Mouse (Mus musculus): ENCODE results near the gene Nr2e1. TPM values are rescaled to one million over a fixed set of nuclear protein-coding genes. Genes with fewer than 3 reads are reported as not detected.
A peak's percentile ranks its signal among the peaks of the same experiment; 100 is the strongest.

The Nr2e1 gene
- total RNA-seq, 2 experiments from 2014 or later = 9.4 to 12.8 TPM

GRCm38 (mm10) chr10:42590261-42591184 lies 7.1 kb upstream of the Nr2e1 start:
- intact Hi-C loops (cut with DNase I) = no loop called here
- DNase-seq (ENCODE audit: extremely low spot score in 1 of 2, low spot score in 2 of 2) = no peak

GRCm38 (mm10) chr10:42589505-42589904 lies 6.1 kb upstream of the Nr2e1 start:
- no peak for DNase-seq (ENCODE audit: extremely low spot score in 1 of 2, low spot score in 2 of 2)

DNA sequence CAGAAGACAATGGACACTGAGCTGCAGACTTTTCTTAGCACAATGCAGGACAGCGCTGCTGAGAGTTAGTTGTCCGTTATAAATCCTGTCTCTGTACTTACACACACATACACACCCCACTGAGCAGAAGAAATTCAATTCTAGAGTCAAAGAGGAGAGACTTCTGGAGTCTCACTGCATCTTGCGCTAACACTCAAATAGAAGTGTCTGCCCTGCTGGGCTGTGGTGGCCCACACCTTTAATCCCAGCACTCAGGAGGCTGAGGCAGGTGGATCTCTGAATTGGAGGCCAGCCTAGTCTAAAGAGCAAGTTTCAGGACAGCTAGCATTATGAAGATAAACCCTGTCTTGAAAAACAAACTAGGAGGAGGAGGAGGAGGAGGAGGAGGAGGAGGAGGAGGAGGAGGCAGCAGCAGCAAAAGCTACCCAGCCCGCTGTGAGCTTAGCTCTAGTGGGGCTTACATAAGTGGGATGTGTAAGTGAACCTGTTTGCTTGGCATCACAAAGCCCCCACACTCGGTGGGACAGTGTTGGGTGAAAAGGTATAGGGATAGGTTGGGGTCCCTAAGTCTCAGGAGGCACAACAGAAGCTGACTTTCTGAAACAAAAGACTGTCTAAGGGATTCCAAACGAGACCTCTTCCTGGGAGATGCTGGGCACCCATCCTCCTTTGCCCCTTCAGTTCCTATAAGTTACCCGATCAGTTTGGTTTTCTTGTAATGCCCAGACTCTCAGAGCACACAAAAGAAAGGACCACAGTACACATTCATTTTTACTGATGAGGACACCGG lies 4.7 kb upstream of the Nr2e1 start:
- DNase-seq (ENCODE audit: extremely low spot score in 1 of 2, low spot score in 2 of 2) = no peak
- intact Hi-C loops (cut with DNase I) = no loop called here

More at GRCm38 (mm10) chr10:42589505-42589904, 6.1 kb upstream of the Nr2e1 start:
- intact Hi-C loops (cut with DNase I) = no loop called here

GRCm38 (mm10) chr10:42585596-42586305 lies 2.3 kb upstream of the Nr2e1 start:
- peak in 1 of 2 experiments; percentile 51 for DNase-seq (ENCODE audit: extremely low spot score in 1 of 2, low spot score in 2 of 2)
- intact Hi-C loops (cut with DNase I) = no loop called here

GRCm38 (mm10) chr10:42585156-42585555 lies 1.7 kb upstream of the Nr2e1 start:
- intact Hi-C loops (cut with DNase I) = no loop called here

GRCm38 (mm10) chr10:42584436-42584983 lies 1.1 kb upstream of the Nr2e1 start:
- peak in 1 of 2 experiments; percentile 53 for DNase-seq (ENCODE audit: extremely low spot score in 1 of 2, low spot score in 2 of 2)
- intact Hi-C loops (cut with DNase I) = loop anchor here (5.0 kb wide), 1 partner anchor 167 kb away; no protein-coding TSS in a partner anchor

More at GRCm38 (mm10) chr10:42585156-42585555, 1.7 kb upstream of the Nr2e1 start:
- DNase-seq (ENCODE audit: extremely low spot score in 1 of 2, low spot score in 2 of 2) = no peak

DNA sequence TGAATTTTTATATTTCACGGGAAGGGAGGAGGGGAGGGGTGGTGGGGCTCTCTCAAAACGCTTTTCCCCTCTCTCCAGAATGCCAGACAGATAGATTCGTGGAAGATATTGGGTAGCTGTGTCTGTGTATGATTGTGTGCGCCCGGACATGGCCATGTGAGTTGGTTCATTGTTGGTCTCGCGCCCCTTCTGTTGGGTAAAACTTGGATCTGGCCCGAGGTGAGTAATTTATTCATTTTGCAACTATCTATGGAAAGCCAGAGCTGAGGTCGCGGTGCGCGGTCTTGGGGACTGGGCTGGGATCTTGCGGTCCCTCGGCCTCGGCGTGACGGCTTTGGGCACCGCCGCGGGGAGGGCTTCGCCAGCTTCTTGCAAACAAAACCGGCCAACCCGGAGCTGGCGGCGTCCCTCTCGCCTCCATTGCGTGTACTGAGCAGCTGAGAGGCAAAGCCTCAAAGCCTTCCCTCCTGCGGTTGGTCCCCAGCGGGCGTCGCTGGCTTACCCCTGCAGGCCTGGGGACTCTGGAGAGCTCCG lies 537 bp upstream of the Nr2e1 start:
- intact Hi-C loops (cut with DNase I) = loop anchor here (2.0 to 5.0 kb wide), 2 partner anchors 51 to 167 kb away; no protein-coding TSS in a partner anchor
- peak in 1 of 2 experiments; percentile 45 for DNase-seq (ENCODE audit: extremely low spot score in 1 of 2, low spot score in 2 of 2)

DNA sequence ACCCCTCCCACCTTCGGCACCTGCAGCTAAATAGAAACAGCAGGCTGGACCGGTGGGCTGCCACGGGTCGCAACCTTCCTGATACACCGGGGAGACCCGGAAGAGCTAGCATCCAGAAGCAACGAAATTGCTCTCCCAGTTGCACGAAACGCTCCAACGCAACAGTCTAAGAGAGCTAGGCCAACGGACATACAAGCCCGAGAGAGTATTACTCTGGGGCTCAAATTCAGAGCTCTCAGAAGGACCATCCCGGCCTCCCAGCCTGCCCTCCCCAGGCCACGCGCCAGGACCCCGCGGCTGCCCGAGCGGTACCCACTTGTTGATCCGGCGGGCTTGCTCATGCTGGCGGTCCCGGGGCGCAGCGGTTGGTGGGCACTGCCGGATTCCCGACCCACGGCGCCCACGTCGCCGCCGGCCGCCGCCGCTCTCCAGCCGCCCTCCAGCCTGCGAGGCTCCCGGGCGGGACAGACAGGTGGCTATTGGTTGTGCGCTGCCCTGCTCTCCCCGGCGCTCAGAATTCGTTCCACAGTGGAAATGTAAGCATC lies 794 bp downstream of the Nr2e1 start:
- DNase-seq (ENCODE audit: extremely low spot score in 1 of 2, low spot score in 2 of 2) = no peak
- intact Hi-C loops (cut with DNase I) = loop anchor here (2.0 to 5.0 kb wide), 2 partner anchors 52 to 165 kb away; no protein-coding TSS in a partner anchor

DNA sequence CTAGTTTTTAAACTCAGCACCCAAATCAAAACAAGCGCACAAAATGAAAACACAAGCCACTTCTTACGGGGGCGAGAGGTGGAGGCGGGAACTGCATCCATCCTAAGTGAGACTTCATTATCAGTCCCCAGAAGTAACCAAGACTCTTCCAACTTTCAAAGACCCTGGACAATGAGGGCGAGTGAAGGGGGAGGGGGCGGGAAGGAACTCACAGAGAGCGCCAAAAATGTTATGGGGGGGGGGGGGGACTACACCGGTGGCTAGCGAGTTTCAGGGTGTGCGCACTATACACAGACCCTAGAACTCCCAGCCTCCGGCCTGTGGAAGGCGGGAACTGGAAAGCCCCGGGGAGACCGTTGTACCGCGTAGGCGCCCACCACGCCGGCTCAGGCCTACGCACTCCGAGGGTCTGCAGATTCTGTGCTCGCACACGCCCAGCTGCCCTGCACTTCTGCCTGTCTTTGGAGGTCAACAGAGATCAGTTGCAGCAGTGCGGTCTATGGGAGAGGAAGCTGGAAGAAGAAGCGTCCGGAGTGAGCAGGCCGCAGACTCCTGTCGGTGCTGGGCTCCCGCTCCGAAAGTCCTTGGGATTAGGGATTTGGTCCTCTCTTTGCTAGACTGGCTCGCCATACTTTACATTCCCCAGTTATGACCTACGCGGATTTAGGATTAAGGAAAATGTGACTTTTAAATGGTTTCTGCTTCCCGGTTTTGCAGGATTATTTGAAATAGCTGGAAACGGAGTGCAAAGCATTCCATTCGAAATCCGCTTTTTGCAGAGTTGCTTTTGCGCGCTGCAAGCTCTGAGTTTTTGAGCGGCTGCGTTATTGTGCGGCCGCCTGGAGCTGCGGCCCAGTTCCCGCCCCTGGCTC lies 1.5 kb downstream of the Nr2e1 start:
- DNase-seq (ENCODE audit: extremely low spot score in 1 of 2, low spot score in 2 of 2) = no peak
- intact Hi-C loops (cut with DNase I) = loop anchor here (2.0 to 5.0 kb wide), 2 partner anchors 53 to 165 kb away; no protein-coding TSS in a partner anchor

- intact Hi-C loops (cut with DNase I) = loop anchor here (5.0 kb wide), 1 partner anchor 164 kb away; no protein-coding TSS in a partner anchor
- DNase-seq (ENCODE audit: extremely low spot score in 1 of 2, low spot score in 2 of 2) = no peak
Measured at GRCm38 (mm10) chr10:42580951-42581277, 2.5 kb downstream of the Nr2e1 start.

DNA sequence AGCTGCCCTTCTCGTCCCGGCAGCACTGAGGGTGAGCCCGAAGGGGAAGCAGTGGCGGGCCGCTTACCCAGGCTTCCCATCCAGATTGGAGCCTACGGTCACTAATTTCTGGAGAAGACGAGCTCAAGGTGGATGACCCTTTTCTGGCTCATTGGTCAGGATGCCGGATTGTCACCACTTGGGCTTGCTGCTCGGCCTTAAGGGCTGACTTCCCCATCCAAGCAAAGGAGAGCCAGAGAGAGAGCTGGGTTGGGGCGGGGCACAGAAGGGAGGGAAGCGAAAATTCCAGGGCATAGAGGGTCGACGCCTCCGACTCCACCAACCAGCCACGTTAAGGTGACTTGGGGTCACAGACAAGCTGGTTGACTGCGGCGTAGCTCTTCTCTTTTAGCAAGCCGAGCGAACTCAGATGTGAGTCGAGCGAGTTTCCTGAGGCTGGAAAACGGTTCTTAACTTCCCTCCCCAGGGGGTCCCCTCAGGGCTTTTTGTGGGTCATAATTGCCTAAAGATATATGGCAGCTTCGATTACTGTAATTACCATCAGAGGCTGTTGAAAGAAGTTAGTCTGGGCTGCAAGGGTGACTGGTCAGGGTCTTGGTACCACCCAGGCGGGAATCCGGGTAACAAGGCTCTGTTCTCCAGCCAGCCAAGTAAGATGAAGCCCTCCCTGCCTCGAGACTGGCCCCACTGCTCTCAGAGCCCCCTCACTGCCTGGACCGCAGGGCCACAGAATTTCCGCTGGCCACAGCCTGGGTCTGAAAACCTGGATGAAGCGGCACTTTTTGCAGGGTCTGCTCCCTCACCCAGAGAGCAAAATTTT lies 3.1 kb downstream of the Nr2e1 start:
- DNase-seq (ENCODE audit: extremely low spot score in 1 of 2, low spot score in 2 of 2) = no peak
- intact Hi-C loops (cut with DNase I) = loop anchor here (5.0 kb wide), 1 partner anchor 163 kb away; no protein-coding TSS in a partner anchor

GRCm38 (mm10) chr10:42579475-42580130 lies 3.8 kb downstream of the Nr2e1 start:
- no peak for DNase-seq (ENCODE audit: extremely low spot score in 1 of 2, low spot score in 2 of 2)
- intact Hi-C loops (cut with DNase I) = loop anchor here (5.0 kb wide), 1 partner anchor 162 kb away; no protein-coding TSS in a partner anchor

- DNase-seq (ENCODE audit: extremely low spot score in 1 of 2, low spot score in 2 of 2) = no peak
Measured at GRCm38 (mm10) chr10:42578698-42579474, 4.5 kb downstream of the Nr2e1 start.

GRCm38 (mm10) chr10:42578281-42578675 lies 5.2 kb downstream of the Nr2e1 start:
- intact Hi-C loops (cut with DNase I) = no loop called here
- DNase-seq (ENCODE audit: extremely low spot score in 1 of 2, low spot score in 2 of 2) = no peak

More at GRCm38 (mm10) chr10:42578698-42579474, 4.5 kb downstream of the Nr2e1 start:
- intact Hi-C loops (cut with DNase I) = no loop called here

All from left cerebral cortex, postnatal 10 days (tissue).